In genomic region chr12:32299714-32300113, GRCm38 (mm10) we compare ENCODE assay signal across 13 mouse cellular contexts.
"Had no signal": no experiment of that assay in that cellular context is flagged by ENCODE, and none has a peak within 500 bp of the region (broad histone marks: within the 10 kb centered on the region; RNA-seq: fewer than 3 reads in every experiment).

No protein-coding gene starts in this region.

- ATAC-seq: lung, postnatal 0 days; midbrain, embryonic 13.5 days had no signal

- H3K9ac ChIP-seq: kidney, embryonic 15.5 days; limb, embryonic 12.5 days; liver, embryonic 13.5 days; midbrain, embryonic 13.5 days had no signal

- H3K4me1 ChIP-seq: kidney, embryonic 15.5 days; limb, embryonic 12.5 days; midbrain, embryonic 13.5 days had no signal

- H3K27me3 ChIP-seq: kidney, embryonic 15.5 days; liver, embryonic 13.5 days; midbrain, embryonic 13.5 days had no signal

- H3K9me3 ChIP-seq: kidney, embryonic 15.5 days; limb, embryonic 12.5 days; liver, embryonic 13.5 days; midbrain, embryonic 13.5 days had no signal

- H3K4me3 ChIP-seq: kidney, embryonic 15.5 days; limb, embryonic 12.5 days; liver, embryonic 13.5 days; midbrain, embryonic 13.5 days had no signal

- H3K4me2 ChIP-seq: kidney, embryonic 15.5 days; limb, embryonic 12.5 days; liver, embryonic 13.5 days; midbrain, embryonic 13.5 days had no signal

- H3K36me3 ChIP-seq: kidney, embryonic 15.5 days; limb, embryonic 12.5 days; liver, embryonic 13.5 days; midbrain, embryonic 13.5 days had no signal

- DNase-seq: kidney, adult 2 months; kidney, postnatal 14 days; layer of hippocampus, adult 9-11 months; layer of hippocampus, postnatal 36 days; liver, embryonic 13.5 days; lung, adult 2 months; lung, postnatal 36 days; right cerebral cortex, postnatal 14 days; thymus, postnatal 4 days had no signal

- H3K27ac ChIP-seq: kidney, embryonic 15.5 days; limb, embryonic 12.5 days; liver, embryonic 13.5 days; midbrain, embryonic 13.5 days had no signal
